Mouse (Mus musculus) embryonic stem cell, embryonic (primary cell): ENCODE data around the gene Ccdc142.

Experiments
- CTCF ChIA-PET, 4 experiments: fragments of 300-600 bp in 2 of 4; fragments of 350-600 bp in 2 of 4; sonication (Branson Sonifier 250); formaldehyde crosslinking; loops; one replicate each; lab custom pipeline; 2022; ENCODE audit warnings: inconsistent platforms in 2 of 4; lab: Charles Lee
- POLR2A ChIA-PET, 4 experiments: fragments of 300-600 bp in 2 of 4; fragments of 350-600 bp in 2 of 4; sonication (Branson Sonifier 250); formaldehyde crosslinking; loops; one replicate each; lab custom pipeline; 2022; ENCODE audit warnings: antibody characterized with exemption in 4 of 4, inconsistent platforms in 1 of 4; lab: Charles Lee

Gene Ccdc142

DNA sequence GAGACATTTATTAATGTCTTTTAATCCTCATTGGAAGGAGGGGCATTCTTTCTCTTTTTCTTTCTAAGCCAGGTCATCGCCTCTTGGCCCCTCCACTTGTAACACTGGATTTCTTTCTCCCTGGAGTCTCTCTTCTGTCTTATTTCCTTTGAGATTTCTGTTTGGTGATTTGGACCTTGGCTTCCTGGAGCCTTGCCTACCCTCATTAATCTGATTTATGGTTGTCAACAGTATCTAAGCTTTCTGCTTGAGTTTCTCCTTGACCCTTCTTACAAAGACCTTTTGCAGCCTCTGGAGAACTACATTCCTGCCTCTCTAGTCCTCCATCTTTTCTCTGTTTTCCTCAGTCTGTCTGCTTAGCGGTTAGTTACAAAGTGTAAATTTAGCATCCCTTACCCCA, 3.0 kb upstream of the Ccdc142 start:
- ChIA-PET POLR2A (interaction anchor here in 3 of 4 experiments (0.5 to 1.6 kb wide), 5 partner anchors 11 to 130 kb away, joined by 3 to 5 read pairs (median 3); partner anchors contain the start of gene Pcgf1 (in 1 of the 3)), CTCF (interaction anchor here in 3 of 4 experiments (0.6 to 3.2 kb wide), 4 partner anchors 8 to 127 kb away, joined by 3 to 8 read pairs (median 4); no protein-coding TSS in a partner anchor)

DNA sequence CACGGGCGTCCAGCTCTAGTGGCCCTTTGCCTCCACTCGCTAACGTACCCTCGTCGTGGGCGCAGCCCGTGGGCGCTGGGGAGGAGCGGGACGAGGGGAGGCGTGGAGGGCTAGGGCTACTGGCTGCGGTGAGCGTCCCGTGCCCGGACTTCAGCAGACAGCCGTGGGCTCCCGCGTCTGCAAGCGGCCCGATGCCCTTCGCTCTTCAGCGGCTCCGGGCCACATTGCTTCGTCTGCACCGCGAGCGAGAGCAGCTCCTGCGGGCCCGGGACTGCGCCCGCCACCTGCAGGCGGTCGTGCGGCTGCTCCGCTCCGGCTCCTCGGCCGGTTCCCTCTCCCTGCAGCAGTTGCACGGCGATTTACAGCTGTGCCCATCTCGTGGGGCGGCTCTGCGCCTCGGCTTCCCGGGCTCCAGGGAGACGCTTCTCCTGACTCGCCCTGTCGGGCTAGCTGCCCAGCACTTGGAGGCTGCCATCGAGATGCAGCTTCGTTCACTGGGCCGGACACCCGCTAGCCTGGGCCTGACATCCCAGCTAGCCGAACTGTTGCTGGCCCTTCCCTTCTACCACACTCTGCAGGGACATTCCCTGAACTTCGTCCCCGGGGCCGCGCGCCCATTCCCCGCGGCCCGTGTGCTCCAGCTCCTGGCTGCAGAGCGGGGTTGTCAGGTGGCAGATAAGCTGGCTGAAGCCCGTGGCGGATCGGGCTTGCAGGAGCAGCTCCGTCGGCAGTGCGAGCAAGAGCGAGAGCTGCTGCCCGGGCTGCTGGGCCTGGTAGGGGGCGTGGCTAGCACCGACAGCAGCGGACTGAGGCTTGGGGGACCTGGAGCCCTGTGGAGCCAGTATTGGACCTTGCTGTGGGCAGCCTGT, 521 bp downstream of the Ccdc142 start:
- POLR2A ChIA-PET: interaction anchor here (0.6 to 3.7 kb wide), 72 partner anchors 8 to 322 kb away, joined by 3 to 48 read pairs (median 4); partner anchors contain the start of genes Wbp1 (in 4 of the 4), 1700003E16Rik (in 3 of the 4), Aup1 (in 3 of the 4) and Htra2 (in 3 of the 4)
- CTCF ChIA-PET: interaction anchor here (0.5 to 3.5 kb wide), 67 partner anchors 8 to 448 kb away, joined by 3 to 43 read pairs (median 4); partner anchors contain the start of genes Dctn1 (in 3 of the 4), Wbp1 (in 3 of the 4), Aup1 (in 2 of the 4) and Dqx1 (in 2 of the 4)

DNA sequence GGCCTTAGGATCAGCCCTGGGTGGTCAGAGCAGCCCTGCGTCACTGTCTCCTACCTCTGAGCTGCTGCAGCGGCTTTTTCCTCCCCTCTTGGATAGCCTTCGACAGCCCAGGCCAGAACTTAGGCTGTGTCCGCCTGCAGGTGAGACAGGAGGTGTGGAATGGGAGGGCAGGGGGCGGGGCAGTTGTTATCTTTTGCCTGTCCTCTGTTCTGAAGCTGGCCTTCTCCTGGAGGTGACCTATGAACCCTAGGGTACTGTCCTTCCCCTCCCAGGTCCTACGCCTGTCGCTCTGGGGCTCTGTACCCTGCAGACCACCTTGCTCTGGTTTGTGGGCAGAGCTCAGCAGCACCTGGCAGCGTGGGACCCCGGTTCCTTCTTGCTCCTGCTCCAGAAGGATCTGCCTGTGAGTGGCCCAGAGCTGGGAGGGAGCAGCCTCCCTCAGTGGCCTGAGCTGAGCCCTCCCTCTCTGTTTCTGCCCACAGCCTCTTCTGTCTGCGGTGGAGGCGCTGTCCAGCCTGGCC, 1.8 kb downstream of the Ccdc142 start:
- CTCF ChIA-PET: interaction anchor here in 3 of 4 experiments (0.8 to 3.5 kb wide), 7 partner anchors 59 to 176 kb away, joined by 3 to 25 read pairs (median 14); partner anchors contain the start of gene Dctn1 (in 1 of the 3)
- POLR2A ChIA-PET: interaction anchor here in 2 of 4 experiments (0.6 to 3.7 kb wide), 13 partner anchors 16 to 468 kb away, joined by 3 to 30 read pairs (median 5); partner anchors contain the start of genes Lbx2 (in 1 of the 2), Pcgf1 (in 1 of the 2) and Wbp1 (in 1 of the 2)

DNA sequence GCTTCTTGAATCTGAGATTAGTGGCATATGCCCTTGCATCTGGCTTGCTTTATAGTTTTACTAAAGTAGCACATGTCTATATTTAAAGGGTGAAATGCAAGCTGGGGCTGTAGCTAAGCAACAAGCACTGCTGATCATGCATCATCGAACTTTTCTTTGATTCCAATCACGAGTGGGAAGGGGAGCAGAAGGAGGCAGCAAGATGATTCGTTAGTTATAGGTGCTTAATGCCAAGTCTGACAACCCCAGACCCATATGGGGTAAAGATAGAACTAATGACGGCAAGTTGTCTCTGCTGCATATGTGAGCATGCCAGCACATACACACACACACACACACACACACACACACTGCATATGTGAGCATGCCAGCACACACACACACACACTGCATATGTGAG, 2.8 kb downstream of the Ccdc142 start:
- ChIA-PET CTCF (interaction anchor here in 3 of 4 experiments (0.6 to 3.5 kb wide), 3 partner anchors 23 to 161 kb away, joined by 3 to 22 read pairs (median 6); partner anchors contain the start of gene Aup1 (in 1 of the 3)), POLR2A (interaction anchor here in 3 of 4 experiments (0.7 to 3.7 kb wide), 7 partner anchors 16 to 406 kb away, joined by 3 to 22 read pairs (median 3); partner anchors contain the start of genes Lbx2 (in 1 of the 3) and Wbp1 (in 1 of the 3))

DNA sequence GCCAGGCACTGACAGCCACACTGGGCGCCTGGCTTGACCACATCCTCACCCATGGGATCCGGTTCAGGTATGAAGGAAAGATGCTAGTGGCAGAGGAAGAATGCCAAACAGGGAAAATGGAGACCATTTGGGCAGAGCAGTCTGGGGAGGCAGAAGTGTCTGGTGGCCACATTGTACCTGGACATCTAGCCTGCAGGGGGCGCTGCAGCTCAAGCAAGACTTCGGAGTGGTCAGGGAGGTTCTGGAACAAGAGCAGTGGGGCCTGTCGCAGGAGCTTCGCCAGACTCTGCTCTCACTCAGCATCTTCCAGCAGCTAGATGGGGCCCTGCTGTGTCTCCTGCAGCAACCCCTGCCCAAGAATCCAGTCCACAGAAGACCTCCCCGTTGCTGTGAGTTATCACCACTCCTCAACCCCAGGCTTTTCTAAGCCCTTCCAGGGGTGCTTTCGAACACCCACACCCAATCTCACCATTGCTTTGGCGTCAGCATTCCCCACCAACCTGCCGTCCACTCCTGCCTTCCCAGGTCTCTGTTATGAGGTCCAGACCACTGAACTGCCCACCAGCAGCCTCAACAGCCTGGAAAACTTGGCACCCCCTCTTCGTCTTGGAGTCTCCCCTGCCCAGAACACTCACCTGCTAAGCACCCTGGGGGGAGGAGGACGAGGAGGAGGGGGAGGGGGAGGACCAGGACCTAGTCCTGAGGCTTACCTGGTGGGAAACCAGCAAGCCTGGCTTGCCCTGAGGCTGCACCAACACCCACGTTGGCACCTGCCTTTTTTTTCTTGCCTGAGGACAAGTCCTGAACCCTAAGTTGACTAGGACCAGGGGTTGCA, 6.4 kb downstream of the Ccdc142 start:
- POLR2A ChIA-PET: interaction anchor here in 3 of 4 experiments (0.7 to 6.6 kb wide), 15 partner anchors 10 to 218 kb away, joined by 3 to 41 read pairs (median 4); partner anchors contain the start of genes Wbp1 (in 2 of the 3), 1700003E16Rik (in 1 of the 3), Mob1a (in 1 of the 3) and Mthfd2 (in 1 of the 3)
- CTCF ChIA-PET: interaction anchor here (0.5 to 2.6 kb wide), 30 partner anchors 10 to 334 kb away, joined by 3 to 15 read pairs (median 4); partner anchors contain the start of genes Aup1 (in 2 of the 4), Wbp1 (in 2 of the 4), 1700003E16Rik (in 1 of the 4) and Dctn1 (in 1 of the 4)

DNA sequence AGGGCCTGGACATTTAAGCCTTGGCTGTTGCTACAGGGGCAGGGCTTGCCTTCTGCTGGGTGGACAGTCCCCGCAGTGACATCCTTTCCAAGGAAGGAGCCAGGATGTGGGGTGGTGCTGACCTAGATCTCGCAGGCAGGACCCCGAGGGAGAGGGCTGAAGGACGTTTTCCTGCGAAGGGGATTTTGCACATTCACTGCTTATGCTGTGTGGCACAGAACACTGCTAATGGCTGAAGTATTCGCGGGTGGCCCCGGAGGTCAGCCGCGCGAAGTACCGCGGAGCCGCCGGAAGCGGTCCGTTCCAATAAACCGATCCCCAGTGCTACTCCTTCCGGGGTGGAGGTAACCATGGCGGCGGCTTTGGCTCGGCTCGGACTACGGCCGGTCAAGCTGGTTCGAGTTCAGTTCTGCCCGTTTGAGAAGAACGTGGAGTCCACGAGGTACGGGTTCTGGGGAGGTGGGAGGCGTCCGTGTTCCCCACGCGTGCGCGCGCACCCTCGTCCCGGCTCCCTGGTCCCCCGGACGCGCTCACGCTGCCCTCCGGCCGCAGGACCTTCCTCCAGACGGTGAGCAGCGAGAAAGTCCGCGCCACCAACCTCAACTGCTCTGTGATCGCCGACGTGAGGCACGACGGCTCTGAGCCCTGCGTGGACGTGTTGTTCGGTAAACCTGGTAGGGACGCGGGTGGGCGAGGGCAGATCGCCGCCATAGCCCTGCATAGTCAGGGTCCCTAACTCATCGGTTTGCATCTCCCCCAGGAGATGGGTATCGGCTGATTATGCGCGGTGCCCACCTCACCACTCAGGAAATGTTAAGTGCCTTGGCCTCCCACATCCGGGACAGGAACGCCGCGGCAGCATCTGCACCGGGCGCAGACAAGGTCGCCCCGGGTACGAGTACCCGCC, 7.6 kb downstream of the Ccdc142 start, which contains the start of gene Mrpl53:
Gene Mrpl53, plus strand, starts transcription at position 279 of the 907 bp plus-strand sequence.
- ChIA-PET CTCF (interaction anchor here in 3 of 4 experiments (0.6 to 1.6 kb wide), 5 partner anchors 18 to 781 kb away, joined by 3 to 12 read pairs (median 5); no protein-coding TSS in a partner anchor), POLR2A (interaction anchor here (0.5 to 6.6 kb wide), 19 partner anchors 7 to 636 kb away, joined by 3 to 41 read pairs (median 3); partner anchors contain the start of genes Wbp1 (in 3 of the 4), 1700003E16Rik (in 1 of the 4), Ccdc142 (in 1 of the 4) and Dqx1 (in 1 of the 4))

DNA sequence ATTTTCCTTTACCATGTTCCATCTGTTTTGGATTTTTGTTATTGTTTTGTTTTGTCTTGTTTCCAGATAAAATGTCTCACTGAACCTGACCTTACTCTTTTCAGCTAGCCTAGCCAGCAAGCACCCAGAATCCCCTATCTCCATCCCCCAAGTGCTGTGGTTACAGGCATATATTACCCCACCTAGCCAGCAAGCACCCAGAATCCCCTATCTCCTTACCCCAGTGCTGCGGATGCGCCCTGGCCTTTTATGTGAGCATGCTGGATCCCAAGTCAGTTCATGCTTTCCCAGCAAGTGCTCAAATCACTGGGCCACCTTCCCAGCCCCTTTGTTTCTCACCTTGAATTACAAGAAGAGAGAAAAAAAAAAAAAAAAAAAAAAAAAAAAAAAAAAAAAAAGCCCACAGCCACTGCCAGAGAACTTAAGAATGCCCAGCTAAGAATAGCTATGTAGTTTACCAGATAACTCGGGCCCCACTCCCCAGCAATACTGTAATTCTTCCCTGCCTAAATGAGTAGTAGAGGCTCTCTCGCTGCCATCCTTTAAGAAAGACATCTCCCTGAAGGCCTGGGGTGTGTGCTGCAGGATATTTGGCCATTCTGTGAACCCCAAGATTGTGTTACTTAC, 10.2 kb downstream of the Ccdc142 start:
- POLR2A ChIA-PET: interaction anchor here in 3 of 4 experiments (0.7 to 4.0 kb wide), 8 partner anchors 9 to 15 kb away, joined by 3 to 16 read pairs (median 4); partner anchors contain the start of genes Ccdc142 (in 2 of the 3), Gm42688 (in 2 of the 3), Ino80b (in 1 of the 3) and Wbp1 (in 1 of the 3)
- CTCF ChIA-PET: interaction anchor here in 1 of 4 experiments (0.7 kb wide), 1 partner anchor 160 kb away, joined by 5 read pairs; no protein-coding TSS in a partner anchor

DNA sequence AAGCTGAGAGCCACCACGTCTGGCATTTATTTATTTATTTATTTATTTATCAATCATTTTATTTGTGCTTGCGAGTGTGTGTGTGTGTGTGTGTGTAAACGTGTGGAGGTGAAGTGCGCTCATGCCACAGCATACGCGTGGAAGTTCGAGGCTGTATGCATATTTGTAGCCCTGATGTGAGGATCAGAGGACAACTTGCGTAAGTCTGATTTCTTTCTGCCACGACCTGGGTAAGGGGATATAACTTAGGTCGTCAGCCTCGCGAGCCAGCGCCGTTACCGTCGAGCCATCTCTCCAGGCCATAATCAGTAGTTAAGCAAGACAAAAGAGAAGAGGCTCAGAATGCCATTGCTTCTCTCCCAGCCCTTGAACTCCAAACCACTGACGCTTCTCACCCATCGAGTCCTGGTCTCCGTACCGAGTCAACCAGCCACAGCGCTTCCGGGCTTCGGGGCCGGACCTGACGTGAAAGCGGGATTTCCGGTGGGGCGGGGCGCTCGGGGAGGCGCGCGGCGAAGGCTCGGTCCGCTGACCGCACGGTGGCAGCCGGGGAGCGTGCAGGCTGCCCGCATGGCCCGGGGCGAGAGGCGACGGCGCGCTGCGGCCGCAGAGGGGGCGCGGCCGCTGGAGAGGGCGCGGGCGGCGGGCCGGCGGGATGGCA, 13.7 kb downstream of the Ccdc142 start, which contains the start of gene Mogs:
Gene Mogs, plus strand, starts transcription at position 486 of the 661 bp plus-strand sequence.
- ChIA-PET POLR2A (interaction anchor here in 3 of 4 experiments (0.6 to 6.4 kb wide), 13 partner anchors 7 to 197 kb away, joined by 3 to 41 read pairs (median 3); partner anchors contain the start of genes Ccdc142 (in 1 of the 3), Gm42688 (in 1 of the 3) and Mrpl53 (in 1 of the 3)), CTCF (interaction anchor here in 1 of 4 experiments (0.6 to 0.7 kb wide), 2 partner anchors 12 to 55 kb away, joined by 3 to 4 read pairs; no protein-coding TSS in a partner anchor)

DNA sequence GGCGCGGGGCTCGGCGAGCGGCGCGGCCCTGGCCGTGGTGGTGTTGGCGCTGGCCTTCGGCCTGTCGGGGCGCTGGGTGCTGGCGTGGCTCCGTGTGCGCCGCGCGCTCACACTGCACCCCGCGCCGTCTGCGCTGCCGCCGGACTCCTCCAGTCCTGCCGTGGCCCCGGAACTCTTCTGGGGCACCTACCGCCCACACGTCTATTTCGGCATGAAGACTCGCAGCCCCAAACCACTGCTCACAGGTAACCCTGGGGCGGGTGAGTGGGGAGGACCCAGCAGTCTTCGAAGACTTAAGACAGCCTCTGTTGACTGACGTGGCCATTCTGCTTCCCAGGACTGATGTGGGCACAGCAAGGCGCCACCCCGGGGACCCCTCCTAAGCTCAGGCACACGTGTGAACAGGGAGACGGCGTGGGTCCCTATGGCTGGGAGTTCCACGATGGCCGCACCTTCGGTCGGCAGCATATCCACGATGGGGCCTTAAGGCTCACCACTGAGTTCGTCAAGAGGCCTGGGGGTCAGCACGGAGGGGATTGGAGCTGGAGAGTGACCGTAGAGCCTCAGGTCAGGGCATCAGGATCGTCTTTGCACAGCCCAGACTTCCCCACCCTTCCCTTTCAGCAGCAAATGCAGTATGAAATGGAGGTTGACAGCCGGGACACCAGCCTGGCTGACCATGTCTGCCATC, 14.4 kb downstream of the Ccdc142 start:
- CTCF ChIA-PET: interaction anchor here in 1 of 4 experiments (0.7 kb wide), 1 partner anchor 54 kb away, joined by 3 read pairs; no protein-coding TSS in a partner anchor

DNA sequence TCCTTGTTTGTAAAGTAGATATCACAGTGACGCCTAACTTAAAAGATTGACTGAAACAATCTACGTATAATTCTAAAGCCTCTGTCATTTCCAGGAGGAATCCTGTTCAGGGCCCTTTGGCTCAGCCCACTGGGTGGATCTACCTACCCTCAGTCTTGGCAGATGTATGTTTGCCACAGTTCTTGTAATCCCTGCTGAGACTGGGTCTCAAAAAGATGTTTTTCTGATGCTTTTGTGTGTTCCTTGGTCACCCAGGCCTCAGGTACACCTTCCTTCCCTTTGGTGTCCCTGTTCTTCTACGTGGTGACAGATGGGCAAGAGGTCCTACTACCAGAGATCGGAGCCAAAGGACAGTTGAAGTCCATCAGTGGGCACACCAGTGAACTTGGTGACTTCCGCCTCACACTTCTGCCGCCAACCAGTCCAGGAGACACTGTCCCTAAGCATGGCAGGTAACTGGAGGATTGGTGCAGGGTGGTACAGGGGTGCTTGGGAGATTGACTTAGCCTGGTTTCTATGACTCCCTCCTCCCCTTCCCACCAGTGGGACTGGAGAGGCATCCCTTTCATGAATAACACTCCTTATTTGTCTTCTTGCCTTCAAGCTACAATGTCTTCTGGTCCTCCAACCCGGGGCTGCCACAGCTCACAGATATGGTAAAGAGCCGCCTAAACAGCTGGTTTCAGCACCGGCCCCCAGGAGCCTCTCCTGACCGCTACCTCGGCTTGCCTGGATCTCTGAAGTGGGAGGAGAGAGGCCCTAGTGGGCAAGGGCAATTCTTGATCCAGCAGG, 15.2 kb downstream of the Ccdc142 start:
- ChIA-PET POLR2A (interaction anchor here in 3 of 4 experiments (0.8 to 8.8 kb wide), 9 partner anchors 8 to 62 kb away, joined by 3 to 75 read pairs (median 3); partner anchors contain the start of genes 1700003E16Rik (in 1 of the 3), Aup1 (in 1 of the 3), Htra2 (in 1 of the 3) and Mrpl53 (in 1 of the 3)), CTCF (interaction anchor here in 1 of 4 experiments (1.1 kb wide), 1 partner anchor 15 kb away, joined by 3 read pairs; the partner anchor contains the start of genes Ccdc142 and Gm42688)

More for the DNA sequence above, 14.4 kb downstream of the Ccdc142 start:
- POLR2A ChIA-PET: interaction anchor here in 1 of 4 experiments (0.8 to 6.4 kb wide), 4 partner anchors 7 to 61 kb away, joined by 3 to 41 read pairs (median 3); partner anchors contain the start of genes Aup1, Htra2 and Mrpl53

DNA sequence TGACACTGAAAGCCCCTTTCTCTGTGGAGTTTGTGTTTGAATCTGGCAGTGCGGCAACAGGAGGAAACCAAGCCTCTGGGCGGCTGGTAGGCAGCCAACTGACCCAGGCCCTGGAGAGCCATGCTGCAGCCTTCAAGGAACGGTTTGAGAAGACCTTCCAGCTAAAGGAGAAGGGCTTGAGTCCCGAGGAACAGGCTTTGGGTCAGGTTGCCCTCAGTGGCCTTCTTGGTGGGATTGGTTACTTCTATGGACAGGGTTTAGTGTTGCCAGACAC, 15.7 kb downstream of the Ccdc142 start:
- POLR2A ChIA-PET: interaction anchor here (0.6 to 8.8 kb wide), 8 partner anchors 9 to 63 kb away, joined by 3 to 75 read pairs (median 5); partner anchors contain the start of genes 1700003E16Rik (in 1 of the 4), Aup1 (in 1 of the 4), Htra2 (in 1 of the 4) and Mrpl53 (in 1 of the 4)
- CTCF ChIA-PET: interaction anchor here in 1 of 4 experiments (1.1 to 1.6 kb wide), 2 partner anchors 9 to 16 kb away, joined by 3 to 5 read pairs; partner anchors contain the start of genes Ccdc142 and Gm42688

DNA sequence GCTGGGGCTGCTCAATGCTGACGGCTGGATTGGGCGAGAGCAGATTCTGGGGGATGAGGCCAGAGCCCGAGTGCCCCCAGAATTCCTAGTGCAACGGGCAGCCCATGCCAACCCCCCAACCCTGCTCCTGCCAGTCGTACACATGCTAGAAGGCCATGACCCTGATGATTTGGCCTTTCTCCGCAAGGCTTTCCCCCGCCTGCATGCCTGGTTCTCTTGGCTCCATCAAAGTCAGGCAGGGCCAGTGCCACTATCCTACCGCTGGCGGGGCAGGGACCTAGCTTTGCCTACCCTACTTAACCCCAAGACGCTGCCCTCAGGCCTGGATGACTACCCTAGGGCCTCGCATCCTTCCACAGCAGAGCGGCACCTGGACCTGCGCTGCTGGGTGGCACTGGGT, 16.2 kb downstream of the Ccdc142 start:
- CTCF ChIA-PET: interaction anchor here in 1 of 4 experiments (1.0 to 1.6 kb wide), 3 partner anchors 10 to 45 kb away, joined by 3 to 5 read pairs (median 4); partner anchors contain the start of genes Ccdc142 and Gm42688
- POLR2A ChIA-PET: interaction anchor here (0.6 to 8.8 kb wide), 14 partner anchors 9 to 63 kb away, joined by 3 to 75 read pairs (median 5); partner anchors contain the start of genes 1700003E16Rik (in 1 of the 4), Aup1 (in 1 of the 4), Ccdc142 (in 1 of the 4) and Dctn1 (in 1 of the 4)
